Mouse (Mus musculus): ENCODE measurements around the gene Zbtb43.

DNA sequence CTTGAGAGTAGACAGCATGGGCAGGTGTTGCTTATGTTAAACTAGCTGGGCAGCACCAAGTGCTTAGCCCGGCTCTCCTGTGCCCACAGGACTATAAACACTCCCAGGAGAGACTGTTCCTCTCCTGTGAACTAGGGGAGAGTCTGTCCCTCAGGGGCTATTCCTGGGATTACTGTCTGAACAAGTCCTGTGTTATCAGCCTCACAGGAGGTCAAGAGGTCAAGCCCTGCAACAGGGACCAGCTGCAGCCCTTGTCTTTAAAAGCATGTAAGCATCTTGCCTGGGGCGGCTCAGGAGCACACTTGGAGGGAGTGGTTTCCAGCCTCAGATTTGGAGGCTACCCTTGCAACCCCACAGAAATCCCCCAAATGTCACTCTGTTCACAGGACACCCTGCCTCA, 30.0 kb downstream of the Zbtb43 start:
- TF ChIP-seq CTCF (IDR thresholded peaks at IDR 0.05; ENCODE audit: borderline replicate concordance, control insufficient read depth, extremely low read depth, insufficient read depth, low read length, poor library complexity) (no peak), POLR2A (IDR thresholded peaks at IDR 0.05; ENCODE audit: control insufficient read depth, extremely low read depth, insufficient read depth, low read length, poor library complexity) (no peak)

Data from thymus, adult 2 months (tissue).